Mouse (Mus musculus) cerebellum, adult 2 months (tissue): Measurements from ENCODE around the gene Sbpl. TPM values are rescaled to one million over a fixed set of nuclear protein-coding genes. Genes with fewer than 3 reads are reported as not detected.

Experiments used
- DNase-seq, 2 experiments: peaks; one replicate each; pipeline ENCODE4 v3.0.0; 2021
- H3K27ac ChIP-seq: fragments of 200-500 bp; 2 replicates; pipeline ENCODE4 v1.5.1; 2012; ENCODE audit warnings: low read length, control low read depth, inconsistent platforms; ENCODE audit not compliant: insufficient read depth
- H3K27me3 ChIP-seq: fragments of 200-500 bp; 2 replicates; pipeline ENCODE4 v1.6.1; 2012; ENCODE audit warnings: inconsistent platforms, mild to moderate bottlenecking, low read length, moderate library complexity; ENCODE audit not compliant: control insufficient read depth, insufficient read depth
- H3K4me1 ChIP-seq: fragments of 200-500 bp; 2 replicates; pipeline ENCODE4 v1.6.1; 2011; ENCODE audit warnings: low read length; ENCODE audit not compliant: control insufficient read depth, insufficient read depth
- H3K4me3 ChIP-seq: fragments of 200-500 bp; replicated peaks from 2 replicates; pipeline ENCODE3; 2011; ENCODE audit warnings: mild to moderate bottlenecking, low read depth, low read length, control low read depth; ENCODE audit not compliant: insufficient read depth
- CTCF ChIP-seq: fragments of 200-500 bp; IDR thresholded peaks from 2 replicates; pipeline ENCODE4 v1.5.1; 2011; ENCODE audit warnings: low read depth, mild to moderate bottlenecking, control low read depth, low read length, moderate library complexity, borderline replicate concordance; ENCODE audit not compliant: insufficient read depth
- POLR2A ChIP-seq: fragments of 200-500 bp; IDR thresholded peaks from 2 replicates; pipeline ENCODE4 v1.6.1; 2011; ENCODE audit warnings: low read length, control low read depth, borderline replicate concordance; ENCODE audit not compliant: insufficient read depth
- WGBS: fragments of 180-500 bp; shearing (Covaris S2); methylation state at CpG from one replicate; pipeline ENCODE4 v1.1.7; 2018; 5-methylcytosine and 5-hydroxymethylcytosine counted together
- polyA plus RNA-seq: library from polyadenylated mRNA; depleted of rRNA; stranded (reverse); fragments of >200 nt; gene quantifications from 2 replicates; pipeline ENCODE4 v1.2.3, GENCODE M21; 2012

Gene Sbpl
- polyA plus RNA-seq, 1 experiment = not detected

- Histone ChIP-seq H3K4me1 (no peaks in the 10 kb centered on the region), H3K4me3 (no peak overlapping the region), H3K27me3 (no peaks in the 10 kb centered on the region), H3K27ac (no peak overlapping the region)
- TF ChIP-seq CTCF (no peak), POLR2A (no peak)
- WGBS = 76% methylated on average over 9 of the region's 9 CpGs
- DNase-seq = no peak
Observed at GRCm38 (mm10) chr17:23992789-23993553, 37.9 kb upstream of the Sbpl start.

- WGBS = 14% methylated on average over 2 of the region's 2 CpGs
- Histone ChIP-seq H3K27me3 (no peaks in the 10 kb centered on the region), H3K4me1 (no peaks in the 10 kb centered on the region), H3K27ac (no peak overlapping the region), H3K4me3 (no peak overlapping the region)
- TF ChIP-seq CTCF (no peak), POLR2A (no peak)
- DNase-seq = no peak
Observed at GRCm38 (mm10) chr17:23989802-23990201, 34.7 kb upstream of the Sbpl start.

- no peak for DNase-seq
- no peak overlapping the region for H3K27ac ChIP-seq
- TF ChIP-seq CTCF (no peak), POLR2A (no peak)
- 73% methylated on average over 1 of the region's 1 CpGs for WGBS
- no peaks in the 10 kb centered on the region for H3K27me3 ChIP-seq
- H3K4me3 ChIP-seq = no peak overlapping the region
- no peaks in the 10 kb centered on the region for H3K4me1 ChIP-seq
Observed at GRCm38 (mm10) chr17:23984989-23985388, 29.9 kb upstream of the Sbpl start.

- H3K27me3 ChIP-seq = no peaks in the 10 kb centered on the region
- H3K4me1 ChIP-seq = no peaks in the 10 kb centered on the region
- DNase-seq = no peak
- no peak for TF ChIP-seq CTCF
- no peak for TF ChIP-seq POLR2A
- H3K4me3 ChIP-seq = no peak overlapping the region
- H3K27ac ChIP-seq = no peak overlapping the region
- WGBS = 57% methylated on average over 4 of the region's 4 CpGs
Observed at GRCm38 (mm10) chr17:23982912-23983311, 27.8 kb upstream of the Sbpl start.

GRCm38 (mm10) chr17:23980297-23980909, 25.3 kb upstream of the Sbpl start, which contains the start of gene Prss30:
Gene Prss30 (minus strand): TSS chr17:23980566.
- Histone ChIP-seq H3K4me3 (no peak within 1 kb of the TSS), H3K4me1 (no peaks in the 10 kb centered on the region), H3K27ac (no peak within 1 kb of the TSS), H3K27me3 (no peaks in the 10 kb centered on the region)
- DNase-seq = no peak
- TF ChIP-seq CTCF (no peak), POLR2A (no peak)
- 66% methylated on average over 10 of the region's 10 CpGs for WGBS

- Histone ChIP-seq H3K27me3 (no peaks in the 10 kb centered on the region), H3K4me1 (no peaks in the 10 kb centered on the region), H3K27ac (no peak overlapping the region), H3K4me3 (no peak overlapping the region)
- TF ChIP-seq POLR2A (no peak), CTCF (no peak)
- WGBS = 79% methylated on average over 3 of the region's 3 CpGs
- no peak for DNase-seq
Observed at GRCm38 (mm10) chr17:23979471-23979870, 24.4 kb upstream of the Sbpl start.

- Histone ChIP-seq H3K4me3 (no peak overlapping the region), H3K4me1 (no peaks in the 10 kb centered on the region), H3K27ac (no peak overlapping the region), H3K27me3 (no peaks in the 10 kb centered on the region)
- 91% methylated on average over 4 of the region's 4 CpGs for WGBS
- TF ChIP-seq POLR2A (no peak), CTCF (no peak)
- DNase-seq = no peak
Observed at GRCm38 (mm10) chr17:23976665-23977064, 21.6 kb upstream of the Sbpl start.

- TF ChIP-seq CTCF (no peak), POLR2A (no peak)
- Histone ChIP-seq H3K27me3 (no peaks in the 10 kb centered on the region), H3K4me3 (no peak overlapping the region), H3K4me1 (no peaks in the 10 kb centered on the region), H3K27ac (no peak overlapping the region)
- 78% methylated on average over 9 of the region's 9 CpGs for WGBS
- no peak for DNase-seq
Observed at GRCm38 (mm10) chr17:23971315-23971714, 16.2 kb upstream of the Sbpl start.
